Mouse (Mus musculus): ENCODE measurements at regions not wholly inside any gene's neighbourhood (a gene's known extent, or its start where the extent isn't known, plus 50 kb on each side); places are given as distances from the start of the nearest gene placed in this dataset.

- DNase-seq (ENCODE audit: low spot score in 2 of 2): no peak
Observed at GRCm38 (mm10) chr7:37388843-37389702, 384.4 kb downstream of the Zfp536 start.

- DNase-seq (ENCODE audit: low spot score in 2 of 2): no peak
Observed at GRCm38 (mm10) chr7:37389703-37390087, 383.7 kb downstream of the Zfp536 start.

- no peak for DNase-seq (ENCODE audit: low spot score in 2 of 2)
Observed at GRCm38 (mm10) chr7:37390271-37390670, 383.2 kb downstream of the Zfp536 start.

GRCm38 (mm10) chr7:37392122-37392521 lies 381.3 kb downstream of the Zfp536 start:
- DNase-seq (ENCODE audit: low spot score in 2 of 2): no peak

- DNase-seq (ENCODE audit: low spot score in 2 of 2): no peak
Observed at GRCm38 (mm10) chr7:37392604-37393003, 380.8 kb downstream of the Zfp536 start.

GRCm38 (mm10) chr7:37393071-37393470 lies 380.4 kb downstream of the Zfp536 start:
- DNase-seq (ENCODE audit: low spot score in 2 of 2): no peak

GRCm38 (mm10) chr7:37394965-37395426 lies 378.4 kb downstream of the Zfp536 start:
- DNase-seq (ENCODE audit: low spot score in 2 of 2): no peak

GRCm38 (mm10) chr7:37395881-37396513 lies 377.4 kb downstream of the Zfp536 start:
- DNase-seq (ENCODE audit: low spot score in 2 of 2): no peak

GRCm38 (mm10) chr7:37403483-37403882 lies 370.0 kb downstream of the Zfp536 start:
- no peak for DNase-seq (ENCODE audit: low spot score in 2 of 2)

- DNase-seq (ENCODE audit: low spot score in 2 of 2): no peak
Observed at GRCm38 (mm10) chr7:37413350-37413749, 360.1 kb downstream of the Zfp536 start.

- no peak for DNase-seq (ENCODE audit: low spot score in 2 of 2)
Observed at GRCm38 (mm10) chr7:37421704-37422103, 351.7 kb downstream of the Zfp536 start.

Measured in frontal cortex, postnatal 10 days (tissue).